Mouse (Mus musculus) liver, postnatal 0 days (tissue): ENCODE measurements around the gene Acsbg2. TPM values are rescaled to one million over a fixed set of nuclear protein-coding genes. Genes with fewer than 3 reads are reported as not detected.
A peak's percentile ranks its signal among the peaks of the same experiment; 100 is the strongest.

ENCODE experiments used
- ATAC-seq: fragments of 200-750 bp; cut with Nextera tagmentation; 2 replicates; pipeline ENCODE4 v1.8.0; 2017; ENCODE audit warnings: mild to moderate bottlenecking, moderate library complexity
- DNase-seq: peaks from one replicate; pipeline ENCODE4 v3.0.0-alpha.2; 2016
- H3K27ac ChIP-seq: fragments of 300-500 bp; sonication (generic); 2 replicates; pipeline ENCODE4 v1.5.1; 2014; ENCODE audit warnings: antibody characterized with exemption, moderate library complexity, mild to moderate bottlenecking, low read depth
- H3K27me3 ChIP-seq: fragments of 300-500 bp; sonication (generic); 2 replicates; pipeline ENCODE4 v1.6.1; 2014; ENCODE audit warnings: low read length, control low read depth, mixed read lengths; ENCODE audit not compliant: insufficient read depth
- H3K36me3 ChIP-seq: fragments of 300-500 bp; sonication (generic); replicated peaks from 2 replicates; pipeline ENCODE4 v1.6.1; 2014; ENCODE audit warnings: mild to moderate bottlenecking, control low read depth, low read length, moderate library complexity, mixed read lengths; ENCODE audit not compliant: insufficient read depth
- H3K4me1 ChIP-seq: fragments of 300-500 bp; sonication (generic); 2 replicates; pipeline ENCODE4 v1.6.1; 2014; ENCODE audit warnings: antibody characterized with exemption, mild to moderate bottlenecking, control low read depth; ENCODE audit not compliant: insufficient read depth
- H3K4me2 ChIP-seq: fragments of 300-500 bp; sonication (generic); 2 replicates; pipeline ENCODE4 v1.6.1; 2014; ENCODE audit warnings: low read depth, mild to moderate bottlenecking, low read length, moderate library complexity, mixed read lengths
- H3K4me3 ChIP-seq: fragments of 300-500 bp; sonication (generic); 2 replicates; pipeline ENCODE4 v1.5.1; 2014; ENCODE audit warnings: low read depth, low read length
- H3K9ac ChIP-seq: fragments of 300-500 bp; sonication (generic); replicated peaks from 2 replicates; pipeline ENCODE4 v1.6.1; 2014; ENCODE audit warnings: mild to moderate bottlenecking, moderate library complexity
- H3K9me3 ChIP-seq: fragments of 300-500 bp; sonication (generic); 2 replicates; pipeline ENCODE4 v1.6.1; 2016; ENCODE audit warnings: mild to moderate bottlenecking, control low read depth, low read length, mixed read lengths
- CTCF ChIP-seq: sonication (generic); IDR thresholded peaks from 2 replicates; pipeline ENCODE4 v1.5.1; 2016; ENCODE audit warnings: antibody characterized with exemption, low read depth
- EP300 ChIP-seq: IDR thresholded peaks from 2 replicates; pipeline ENCODE4 v1.6.1; 2016; ENCODE audit warnings: antibody characterized with exemption, low read depth, mild to moderate bottlenecking
- WGBS: fragments of 180-500 bp; shearing (Covaris S2); extraction: QIAGEN DNeasy Blood & Tissue Kit; methylation state at CpG from one replicate; pipeline ENCODE4 v1.1.7; 2014; ENCODE audit not compliant: insufficient replicate concordance; 5-methylcytosine and 5-hydroxymethylcytosine counted together
- polyA plus RNA-seq: library from polyadenylated mRNA; unstranded; fragments of >200 nt; fragmentation: Nextera tagmentation; extraction: Ambion mirVana; gene quantifications from 2 replicates; pipeline ENCODE4 v1.2.1, GENCODE M21; 2015

The Acsbg2 gene
- polyA plus RNA-seq, 1 experiment from 2014 or later = not detected

DNA sequence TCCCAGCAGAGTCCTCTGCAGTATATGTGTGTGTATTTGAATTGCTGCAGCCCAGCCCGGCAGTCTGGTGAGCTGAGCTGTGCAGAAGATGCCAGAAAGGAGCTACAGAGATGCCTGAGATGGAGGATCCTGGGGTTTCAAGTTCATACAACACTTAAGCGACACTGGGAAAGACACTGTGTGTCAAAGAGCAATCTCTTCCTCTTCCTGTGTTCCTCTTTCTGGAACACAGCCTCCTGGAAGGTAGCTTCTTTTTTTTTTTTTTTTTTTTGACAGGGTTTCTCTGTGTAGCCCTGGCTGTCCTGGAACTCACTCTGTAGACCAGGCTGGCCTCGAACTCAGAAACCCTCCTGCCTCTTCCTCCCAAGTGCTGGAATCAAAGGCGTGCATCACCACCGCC is 25.5 kb downstream of the Acsbg2 start:
- Histone ChIP-seq H3K27me3 (no peaks in the 10 kb centered on the region), H3K36me3 (no peaks in the 10 kb centered on the region), H3K4me1 (no peaks in the 10 kb centered on the region), H3K9me3 (no peaks in the 10 kb centered on the region), H3K4me2 (no peak overlapping the region), H3K4me3 (no peak overlapping the region), H3K27ac (no peak overlapping the region), H3K9ac (no peak overlapping the region)
- no peak for ATAC-seq
- no peak for DNase-seq
- TF ChIP-seq EP300 (no peak), CTCF (no peak)
- WGBS = 66% methylated on average over 5 of the region's 5 CpGs

DNA sequence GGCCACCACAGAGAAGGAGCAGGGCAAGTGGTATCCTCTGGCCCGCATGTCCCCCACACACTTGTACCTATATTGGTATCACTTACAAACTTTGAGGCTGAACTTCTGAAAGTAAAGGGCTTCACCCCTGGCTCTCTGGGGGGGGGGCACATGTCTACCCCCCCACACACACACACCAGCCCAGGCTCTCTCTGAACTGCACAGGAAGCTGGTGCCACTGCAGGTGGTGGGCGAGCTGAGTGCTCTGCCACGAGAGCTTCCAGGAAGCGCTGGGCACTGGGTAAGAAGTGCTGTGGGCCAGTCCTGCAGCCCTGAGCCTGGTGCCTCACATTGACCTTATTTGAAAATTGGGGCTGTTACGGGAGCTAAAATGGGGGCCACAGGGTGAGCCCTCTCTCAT is 30.6 kb downstream of the Acsbg2 start:
- H3K4me2 ChIP-seq = no peak overlapping the region
- ATAC-seq (no peak), DNase-seq (no peak)
- WGBS = 52% methylated on average over 5 of the region's 5 CpGs
- TF ChIP-seq CTCF (no peak), EP300 (no peak)
- no peaks in the 10 kb centered on the region for H3K27me3 ChIP-seq
- H3K9ac ChIP-seq = no peak overlapping the region
- no peaks in the 10 kb centered on the region; the same call in 1 of the 2 replicates for H3K4me1 ChIP-seq
- no peaks in the 10 kb centered on the region for H3K36me3 ChIP-seq
- H3K27ac ChIP-seq = no peak overlapping the region
- H3K4me3 ChIP-seq = no peak overlapping the region
- no peaks in the 10 kb centered on the region for H3K9me3 ChIP-seq

DNA sequence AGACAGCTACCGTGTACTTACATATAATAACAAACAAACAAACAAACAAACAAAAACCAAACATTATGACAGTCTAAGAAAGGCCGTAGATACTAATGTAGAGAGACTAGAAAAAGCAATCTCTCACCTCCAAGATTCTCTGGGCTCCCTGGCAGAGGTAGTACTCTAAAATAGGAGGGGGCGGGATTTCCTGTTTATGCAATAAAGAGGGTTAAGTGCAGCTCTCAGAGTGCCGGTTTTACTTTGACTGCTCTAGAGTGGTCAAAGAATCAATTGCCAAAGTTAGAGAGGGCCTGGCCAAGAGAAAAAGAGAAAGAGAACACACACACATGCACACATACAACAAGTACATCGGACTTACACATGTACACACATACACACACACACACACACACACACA is 32.1 kb downstream of the Acsbg2 start:
- H3K9ac ChIP-seq = no peak overlapping the region
- no peaks in the 10 kb centered on the region for H3K27me3 ChIP-seq
- DNase-seq (no peak), ATAC-seq (no peak)
- H3K9me3 ChIP-seq = no peaks in the 10 kb centered on the region
- TF ChIP-seq CTCF = no peak
- no peak for TF ChIP-seq EP300
- no peak overlapping the region for H3K4me2 ChIP-seq
- no peaks in the 10 kb centered on the region for H3K36me3 ChIP-seq
- no peaks in the 10 kb centered on the region; the same call in 1 of the 2 replicates for H3K4me1 ChIP-seq
- H3K27ac ChIP-seq = no peak overlapping the region
- 57% methylated on average over 5 of the region's 5 CpGs for WGBS
- H3K4me3 ChIP-seq = no peak overlapping the region

DNA sequence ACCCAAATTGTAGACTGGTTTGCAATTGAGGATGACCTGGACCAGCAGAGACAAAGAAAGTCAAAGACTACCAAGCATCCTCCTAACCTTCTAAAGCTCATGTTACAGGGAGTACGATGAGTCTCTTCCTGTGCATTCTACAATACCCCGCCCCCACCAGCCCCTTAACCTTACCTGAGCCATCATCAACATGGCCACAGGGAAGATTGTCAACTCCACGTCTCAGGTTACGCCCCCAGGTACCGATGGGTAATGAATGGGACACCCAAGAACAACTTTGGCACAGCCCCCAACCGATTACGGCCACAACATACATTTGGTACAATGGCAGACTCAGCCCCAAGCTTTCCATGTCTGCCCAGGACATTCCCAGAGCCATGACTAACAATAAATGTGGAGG is 33.7 kb downstream of the Acsbg2 start:
- Histone ChIP-seq H3K36me3 (no peaks in the 10 kb centered on the region), H3K9ac (no peak overlapping the region), H3K27ac (no peak overlapping the region), H3K4me2 (no peak overlapping the region), H3K4me3 (no peak overlapping the region), H3K4me1 (peaks cover 6% of the 10 kb centered on the region), H3K9me3 (no peaks in the 10 kb centered on the region), H3K27me3 (no peaks in the 10 kb centered on the region)
- TF ChIP-seq EP300 (no peak), CTCF (no peak)
- 78% methylated on average over 7 of the region's 7 CpGs for WGBS
- DNase-seq (no peak), ATAC-seq (no peak)

DNA sequence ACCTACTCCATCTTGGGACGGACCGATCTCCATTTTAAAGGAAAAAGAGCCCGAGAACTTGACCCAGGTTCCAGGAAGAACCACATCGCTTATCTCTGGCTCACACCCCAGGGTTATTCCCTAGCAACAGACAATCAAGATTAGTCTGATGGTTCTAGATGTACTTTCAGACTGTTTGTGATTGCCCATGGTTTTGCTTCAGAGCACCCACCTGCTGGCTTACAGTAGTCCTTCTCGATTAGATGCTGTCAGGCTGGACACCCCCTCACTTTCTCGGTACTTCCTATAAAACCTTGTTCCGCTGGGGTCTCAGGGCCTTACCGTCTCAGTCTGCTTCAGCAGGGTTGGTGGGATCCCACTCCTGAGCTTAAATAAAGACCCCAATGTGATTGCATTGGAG is 37.9 kb downstream of the Acsbg2 start:
- Histone ChIP-seq H3K36me3 (no peaks in the 10 kb centered on the region), H3K4me3 (no peak overlapping the region), H3K27ac (no peak overlapping the region), H3K4me2 (no peak overlapping the region), H3K9ac (no peak overlapping the region), H3K9me3 (no peaks in the 10 kb centered on the region), H3K4me1 (peaks cover 6% of the 10 kb centered on the region; the same call in 1 of the 2 replicates), H3K27me3 (no peaks in the 10 kb centered on the region)
- DNase-seq (no peak), ATAC-seq (peak; percentile 35)
- TF ChIP-seq EP300 (peak; percentile 38; the same call in 1 of the 2 replicates), CTCF (no peak)
- WGBS = 65% methylated on average over 8 of the region's 8 CpGs

DNA sequence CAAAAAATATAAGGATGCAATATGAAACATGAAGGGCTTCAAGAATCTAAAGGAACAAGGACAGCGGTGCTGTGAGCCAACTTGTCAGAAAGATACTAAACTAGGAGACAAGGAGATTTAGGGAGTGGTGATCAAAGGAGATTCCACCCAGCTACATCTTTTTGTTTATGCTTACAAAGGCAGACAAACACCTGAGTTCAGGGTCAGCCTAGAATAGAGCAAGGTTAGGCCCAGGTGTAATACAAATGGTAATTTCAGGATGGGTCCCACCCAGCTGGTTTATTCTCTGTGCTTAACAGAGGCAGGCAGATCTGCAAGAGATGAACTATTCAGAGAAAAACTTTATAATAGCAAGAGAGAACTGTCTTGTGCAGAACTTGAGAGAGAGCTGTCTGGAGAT is 40.9 kb downstream of the Acsbg2 start:
- no peak overlapping the region for H3K27ac ChIP-seq
- H3K36me3 ChIP-seq = no peaks in the 10 kb centered on the region
- no peak overlapping the region for H3K4me3 ChIP-seq
- 93% methylated on average over 1 of the region's 1 CpGs for WGBS
- H3K4me1 ChIP-seq = peaks cover 16% of the 10 kb centered on the region
- H3K4me2 ChIP-seq = no peak overlapping the region
- H3K9ac ChIP-seq = no peak overlapping the region
- no peaks in the 10 kb centered on the region for H3K9me3 ChIP-seq
- peaks cover 3% of the 10 kb centered on the region; the same call in 1 of the 2 replicates for H3K27me3 ChIP-seq
- no peak for TF ChIP-seq EP300
- TF ChIP-seq CTCF = no peak
- ATAC-seq (no peak), DNase-seq (no peak)

DNA sequence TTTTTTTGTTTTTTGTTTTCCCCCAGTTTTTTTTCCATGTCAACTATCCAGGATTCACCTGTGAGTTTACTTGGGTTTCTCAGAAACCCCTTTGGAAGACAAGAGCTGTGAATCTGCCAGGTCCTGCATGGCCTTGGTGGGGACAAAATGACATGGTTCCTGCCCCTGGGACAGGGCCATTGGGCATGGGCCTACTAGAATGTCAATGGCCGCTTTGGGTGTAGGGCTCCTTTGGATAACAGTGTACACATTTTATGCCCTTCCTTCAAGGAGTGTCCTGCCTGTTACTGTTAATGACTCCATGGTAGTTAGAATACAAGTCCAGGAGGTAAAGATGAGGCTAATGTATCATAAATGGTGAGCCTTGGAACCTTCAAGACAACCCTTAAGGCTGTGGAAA is 41.3 kb downstream of the Acsbg2 start:
- no peak for TF ChIP-seq CTCF
- TF ChIP-seq EP300 = no peak
- Histone ChIP-seq H3K9ac (no peak overlapping the region), H3K36me3 (no peaks in the 10 kb centered on the region), H3K27me3 (peaks cover 3% of the 10 kb centered on the region; the same call in 1 of the 2 replicates), H3K9me3 (no peaks in the 10 kb centered on the region), H3K4me2 (no peak overlapping the region), H3K4me3 (no peak overlapping the region), H3K27ac (no peak overlapping the region), H3K4me1 (peaks cover 16% of the 10 kb centered on the region)
- DNase-seq = no peak
- WGBS = 78% methylated on average over 1 of the region's 1 CpGs
- ATAC-seq = no peak
